Mouse (Mus musculus): ENCODE data around the gene 2810021J22Rik. TPM values are rescaled to one million over a fixed set of nuclear protein-coding genes. Genes with fewer than 3 reads are reported as not detected.
"Not testable (repeated sequence)": the region's sequence is repeated elsewhere in the genome, so short reads cannot be mapped to it uniquely, and the experiment has no call there.

2810021J22Rik gene
- total RNA-seq (2021) = 1 to 10 TPM; 1.6 to 2.3 TPM
- long read RNA-seq, experiment 1, partial matches to known transcripts = 1 of 1 reads
- long read RNA-seq, experiment 1, other reads (novel, unspliced or antisense) = 0 of 1 reads
- long read RNA-seq, experiment 2, partial matches to known transcripts = 0 of 1 reads
- long read RNA-seq, experiment 2, other reads (novel, unspliced or antisense) = 1 of 1 reads

GRCm38 (mm10) chr11:58867039-58867953, at the start of gene 2810021J22Rik:
Gene 2810021J22Rik (plus strand): TSS chr11:58867216.
- peak; percentile 80 to 84 for DNase-seq

GRCm38 (mm10) chr11:58828937-58829336, 38.1 kb upstream of the 2810021J22Rik start, which contains the start of gene Olfr312:
Gene Olfr312 (plus strand): TSS chr11:58829237.
- not testable (repeated sequence) for DNase-seq

GRCm38 (mm10) chr11:58829764-58830163, 37.3 kb upstream of the 2810021J22Rik start:
- DNase-seq = no peak

GRCm38 (mm10) chr11:58832541-58832940, 34.5 kb upstream of the 2810021J22Rik start:
- DNase-seq = not testable (repeated sequence)

DNA sequence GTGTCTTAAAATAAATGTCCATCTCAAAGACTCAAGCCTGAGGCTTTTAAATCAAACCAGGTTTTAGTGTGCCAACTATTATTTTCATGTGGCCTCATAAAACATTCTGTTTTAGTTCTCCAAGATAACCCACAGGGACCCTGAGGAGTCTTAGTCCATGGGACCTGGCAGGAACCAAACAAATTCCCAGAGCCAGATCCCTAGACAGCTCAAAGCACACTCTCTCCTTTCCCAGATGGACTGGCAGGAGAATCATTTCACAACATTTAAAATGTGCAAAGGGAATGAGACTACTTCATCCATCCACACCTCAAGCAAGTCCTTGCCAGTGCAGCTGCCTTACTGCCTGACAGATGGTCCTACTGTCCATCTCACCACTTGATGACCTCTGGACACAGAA, 28.1 kb upstream of the 2810021J22Rik start, which contains the start of gene Olfr311:
Olfr311 (plus strand) TSS at position 301 of the 400 bp plus-strand sequence.
- not testable (repeated sequence) for DNase-seq

DNA sequence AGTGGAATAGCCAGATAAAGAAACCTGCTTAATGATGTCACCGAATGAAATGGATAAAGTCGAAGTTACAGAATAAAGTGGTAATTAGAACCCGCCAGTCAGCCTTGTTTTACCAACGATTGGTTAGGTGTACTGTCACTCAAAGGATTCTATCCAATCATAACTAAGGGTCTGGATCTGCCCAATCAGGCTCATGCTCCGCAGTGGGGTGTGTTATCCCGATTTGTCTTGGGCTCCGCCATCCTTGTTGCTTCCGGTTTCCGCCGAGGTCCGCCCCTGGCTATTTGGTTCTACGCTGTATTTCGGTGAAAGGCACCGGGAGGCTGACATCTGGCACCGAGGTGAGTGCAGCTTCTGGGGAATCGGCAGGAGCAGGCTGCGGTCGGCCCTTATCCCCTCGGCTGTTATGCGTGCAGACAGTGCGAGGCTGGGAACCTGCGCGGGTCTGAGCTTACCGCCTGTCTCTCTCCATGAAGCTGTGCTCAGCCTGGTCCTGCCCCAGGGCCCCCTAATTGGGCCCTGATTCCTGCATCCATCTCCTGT, 20.0 kb upstream of the 2810021J22Rik start, which contains the start of gene Gm12258:
Gm12258 (plus strand) TSS at position 240 of the 543 bp plus-strand sequence.
- DNase-seq = peak; percentile 97

GRCm38 (mm10) chr11:58847636-58848035, 19.4 kb upstream of the 2810021J22Rik start:
- DNase-seq = no peak

DNA sequence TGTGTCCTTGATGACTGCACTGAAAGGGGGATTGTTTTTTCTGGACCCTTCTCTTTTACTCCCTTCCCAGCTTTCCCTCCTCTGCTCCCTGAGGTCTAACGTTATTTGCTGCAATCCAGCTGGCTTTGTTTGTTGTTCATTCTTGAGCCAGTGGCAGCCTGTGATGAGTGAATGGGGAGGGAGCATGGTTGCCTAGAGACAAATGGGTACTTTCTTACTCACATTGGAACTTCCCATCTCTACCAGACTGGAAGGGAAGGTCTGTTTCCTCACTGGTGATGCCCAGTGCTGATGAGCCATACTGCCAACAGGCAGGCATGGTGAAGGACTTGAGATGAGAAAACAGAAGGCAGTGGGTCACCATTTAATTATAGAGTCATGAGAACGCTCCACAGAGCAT, 17.3 kb upstream of the 2810021J22Rik start:
- DNase-seq = no peak

- DNase-seq = no peak
Observed at GRCm38 (mm10) chr11:58860744-58861143, 6.3 kb upstream of the 2810021J22Rik start.

- no peak for DNase-seq
Observed at GRCm38 (mm10) chr11:58867954-58868330, 926 bp downstream of the 2810021J22Rik start.

- DNase-seq = peak in 1 of 2 experiments; percentile 13
Observed at GRCm38 (mm10) chr11:58870961-58871360, 3.9 kb downstream of the 2810021J22Rik start.

- no peak for DNase-seq
Observed at GRCm38 (mm10) chr11:58883756-58884155, 16.7 kb downstream of the 2810021J22Rik start.

- no peak for DNase-seq
Observed at GRCm38 (mm10) chr11:58890511-58890910, 23.5 kb downstream of the 2810021J22Rik start.

GRCm38 (mm10) chr11:58894456-58894855, 27.4 kb downstream of the 2810021J22Rik start:
- DNase-seq = no peak

DNA sequence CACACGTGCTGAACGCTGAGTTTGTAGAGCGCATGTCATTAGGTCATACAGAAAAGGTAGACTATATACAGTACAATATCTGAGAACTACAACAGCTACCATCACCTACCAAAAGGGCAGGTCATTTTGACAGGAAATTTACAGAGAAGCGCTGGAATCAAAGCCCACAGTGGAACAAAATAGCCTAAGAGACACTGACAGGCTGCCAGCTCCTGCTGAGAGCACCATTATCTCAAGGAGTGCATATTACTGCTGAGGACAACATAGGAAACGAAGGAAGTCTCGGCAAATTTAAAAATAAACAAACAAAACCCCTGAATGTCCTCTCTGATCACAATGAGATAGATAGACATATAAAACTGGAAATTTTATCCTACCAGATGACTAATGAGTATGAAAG, 30.5 kb downstream of the 2810021J22Rik start:
- no peak for DNase-seq

DNA sequence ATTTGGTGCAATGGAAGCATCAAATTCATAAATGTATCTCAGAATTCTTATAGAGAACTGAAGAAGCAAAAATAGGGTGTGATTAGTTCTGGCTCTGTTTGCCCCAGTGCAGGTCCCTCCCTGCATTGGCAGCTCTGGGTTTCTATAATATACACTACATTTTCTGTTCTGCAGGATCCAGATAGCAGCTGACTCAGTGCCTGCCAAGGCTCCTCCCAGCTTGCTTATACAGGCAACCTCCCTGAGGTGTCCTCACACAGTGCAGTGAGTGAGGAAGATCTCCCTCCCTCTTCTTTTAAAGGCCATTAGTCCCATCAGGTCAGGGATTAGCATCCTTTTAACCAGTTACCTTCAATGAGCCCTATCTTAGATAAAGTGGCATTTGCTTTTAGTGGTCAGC, 34.1 kb downstream of the 2810021J22Rik start:
- DNase-seq = no peak

GRCm38 (mm10) chr11:58903511-58904409, 36.7 kb downstream of the 2810021J22Rik start, which contains the start of gene Zfp39:
Gene Zfp39 (minus strand): TSS chr11:58904225.
- peak; percentile 97 to 99 for DNase-seq

DNA sequence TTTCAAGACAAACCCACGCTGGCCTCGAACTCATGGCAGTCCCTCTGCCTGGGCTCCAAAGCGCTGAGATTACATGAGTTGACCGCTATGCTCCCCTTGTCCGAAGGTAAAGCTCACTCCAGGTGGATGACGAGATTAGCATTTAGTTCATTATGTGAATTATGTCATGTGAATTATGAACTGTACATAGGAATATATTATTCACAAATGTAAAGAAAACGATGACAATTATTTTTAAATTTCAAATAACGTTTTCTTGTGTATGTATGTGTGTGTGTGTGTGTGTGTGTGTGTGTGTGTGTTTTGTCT, 37.3 kb downstream of the 2810021J22Rik start:
- DNase-seq = no peak

DNA sequence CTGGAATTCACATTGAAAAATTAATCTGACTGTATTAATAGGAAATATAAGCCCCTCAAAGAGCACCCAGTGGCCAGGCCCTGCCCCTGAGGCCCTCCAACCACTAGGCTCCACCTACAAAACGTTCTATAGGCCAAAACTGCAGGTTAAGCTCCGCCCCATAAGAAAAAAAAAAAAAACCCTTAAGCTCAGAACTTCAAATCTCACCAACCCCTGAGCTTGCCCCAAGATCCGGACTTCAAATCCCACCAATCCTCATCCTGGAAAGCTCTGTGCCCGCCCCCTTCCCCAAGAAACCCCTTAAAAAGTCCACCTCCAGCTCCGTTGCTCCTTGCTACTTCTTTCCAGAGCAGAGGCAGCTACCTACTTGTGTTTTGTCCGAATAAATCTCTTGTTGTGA, 37.8 kb downstream of the 2810021J22Rik start:
- DNase-seq = peak in 1 of 2 experiments; percentile 19

GRCm38 (mm10) chr11:58913776-58914175, 46.8 kb downstream of the 2810021J22Rik start:
- DNase-seq = no peak

DNA sequence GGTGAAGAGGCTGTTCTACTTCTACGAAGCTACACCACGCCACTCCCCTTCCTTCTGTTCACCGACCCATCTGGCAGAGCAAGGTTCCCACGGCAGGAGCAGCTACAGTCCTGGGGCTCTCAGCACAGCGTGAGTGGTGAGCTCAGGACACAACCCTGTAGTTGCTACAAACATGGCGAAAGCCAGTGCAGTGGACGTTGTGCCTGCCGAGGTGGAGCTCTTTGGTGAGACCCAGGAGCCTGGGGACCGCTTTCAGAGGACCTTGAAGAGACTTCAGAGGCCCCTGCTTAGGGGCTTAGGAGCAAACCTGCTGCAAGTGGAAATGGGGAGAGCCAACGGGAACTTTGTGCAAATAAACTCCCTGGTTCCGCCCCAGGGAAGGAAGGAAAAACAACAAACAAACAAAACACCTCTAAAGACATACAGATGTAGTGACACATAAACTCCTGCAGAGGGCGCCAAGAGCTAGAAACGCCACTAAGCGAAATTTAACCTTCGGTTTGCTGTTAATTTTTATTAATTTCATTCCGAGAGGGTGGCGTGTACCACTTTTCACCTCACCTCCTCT, 47.5 kb downstream of the 2810021J22Rik start:
- DNase-seq = peak in 1 of 2 experiments; percentile 60
